33 mouse cellular contexts compared by ENCODE assay signal in genomic region chr1:151494711-151495110, GRCm38 (mm10). TPM values are rescaled to one million over a fixed set of nuclear protein-coding genes. Genes with fewer than 3 reads are reported as not detected.
DNase-seq lines count a peak whose midpoint lies in the region; ATAC-seq and TF ChIP-seq lines count a peak whose summit lies in the region.
"Had no signal": no experiment of that assay in that cellular context is flagged by ENCODE, and none has a peak within 500 bp of the region (broad histone marks: within the 10 kb centered on the region; RNA-seq: fewer than 3 reads in every experiment).

No protein-coding gene starts in this region.

- no peaks in the 10 kb centered on the region for H3K9me3 ChIP-seq in hindbrain, postnatal 0 days (ENCODE audit: low read length)
- H3K9me3 ChIP-seq in hindbrain, embryonic 14.5 days (ENCODE audit: control insufficient read depth, low read length) = no peaks in the 10 kb centered on the region
- H3K9me3 ChIP-seq: heart, embryonic 13.5 days; intestine, embryonic 15.5 days; limb, embryonic 10.5 days; limb, embryonic 15.5 days; liver, embryonic 13.5 days; megakaryocyte, embryonic 14.5 days; midbrain, embryonic 13.5 days had no signal

- 47% methylated on average over 6 of the region's 6 CpGs for WGBS in hindbrain, postnatal 0 days
- 68% methylated on average over 6 of the region's 6 CpGs for WGBS in hindbrain, embryonic 14.5 days

- H3K27me3 ChIP-seq in hindbrain, postnatal 0 days (ENCODE audit: insufficient read depth, low read length) = no peaks in the 10 kb centered on the region
- H3K27me3 ChIP-seq in hindbrain, embryonic 14.5 days (ENCODE audit: control insufficient read depth, insufficient read depth, low read length) = no peaks in the 10 kb centered on the region
- H3K27me3 ChIP-seq: heart, embryonic 13.5 days; intestine, embryonic 15.5 days; limb, embryonic 15.5 days; liver, embryonic 13.5 days; megakaryocyte, embryonic 14.5 days; midbrain, embryonic 13.5 days had no signal

- no peaks in the 10 kb centered on the region for H3K36me3 ChIP-seq in hindbrain, postnatal 0 days (ENCODE audit: insufficient read depth, low read length)
- no peaks in the 10 kb centered on the region for H3K36me3 ChIP-seq in hindbrain, embryonic 14.5 days (replicated peaks; ENCODE audit: control insufficient read depth, insufficient read depth)
- H3K36me3 ChIP-seq: heart, embryonic 13.5 days; intestine, embryonic 15.5 days; limb, embryonic 15.5 days; liver, embryonic 13.5 days had no signal

- TF ChIP-seq POLR2A in brain, embryonic 14.5 days (IDR thresholded peaks at IDR 0.05; ENCODE audit: borderline replicate concordance, extremely low read depth, insufficient read depth, insufficient read length, poor library complexity, severe bottlenecking) = no peak

- no peak overlapping the region for H3K4me2 ChIP-seq in hindbrain, postnatal 0 days (ENCODE audit: low read depth, low read length)
- H3K4me2 ChIP-seq in hindbrain, embryonic 14.5 days (replicated peaks) = no peak overlapping the region
- H3K4me2 ChIP-seq: heart, embryonic 13.5 days; intestine, embryonic 15.5 days; limb, embryonic 15.5 days; liver, embryonic 13.5 days; midbrain, embryonic 13.5 days had no signal

- TF ChIP-seq CTCF in hindbrain, postnatal 0 days (IDR thresholded peaks at IDR 0.05; ENCODE audit: low read depth) = no peak
- no peak for TF ChIP-seq CTCF in brain, embryonic 14.5 days (IDR thresholded peaks at IDR 0.05; ENCODE audit: borderline replicate concordance, extremely low read depth, insufficient read depth, insufficient read length)

- H3K4me1 ChIP-seq in hindbrain, postnatal 0 days (ENCODE audit: insufficient read depth, low read length) = peaks cover 13% of the 10 kb centered on the region
- H3K4me1 ChIP-seq in hindbrain, embryonic 14.5 days (replicated peaks; ENCODE audit: control insufficient read depth, insufficient read depth, low read length) = peaks cover 29% of the 10 kb centered on the region

- no peak overlapping the region for H3K9ac ChIP-seq in hindbrain, postnatal 0 days (replicated peaks; ENCODE audit: low read length)
- H3K9ac ChIP-seq in hindbrain, embryonic 14.5 days = no peak overlapping the region
- H3K9ac ChIP-seq: heart, embryonic 13.5 days; intestine, embryonic 15.5 days; limb, embryonic 15.5 days; liver, embryonic 13.5 days; midbrain, embryonic 13.5 days had no signal

- peak; percentile 8 to 23 for DNase-seq in cerebellum, adult 18-20 months
- DNase-seq in cerebellum, postnatal 4 days (ENCODE audit: low spot score in 2 of 2) = no peak
- DNase-seq in hindbrain, postnatal 0 days (ENCODE audit: low spot score) = peak; percentile 16
- DNase-seq in hindbrain, embryonic 14.5 days (ENCODE audit: low spot score) = no peak
- peak; percentile 36 for DNase-seq in brain, embryonic 14.5 days (ENCODE audit: low read depth)
- peak; percentile 68 to 75 for DNase-seq in cerebellum, postnatal 14 days
- no peak for DNase-seq in urinary bladder, postnatal 10 days (ENCODE audit: low spot score)
- DNase-seq in spleen, postnatal 14 days (ENCODE audit: low spot score in 2 of 2) = no peak
- DNase-seq: adrenal gland, postnatal 14 days; gastrocnemius, adult 2 months; gastrocnemius, postnatal 36 days; heart, adult 2 months; heart, postnatal 10 days; kidney, adult 9 months; kidney, postnatal 10 days; layer of hippocampus, postnatal 36 days; liver, embryonic 13.5 days; lung, adult 18-20 months; lung, postnatal 4 days; right cerebral cortex, postnatal 25 days; thymus, adult 18-20 months; thymus, postnatal 36 days had no signal

- no peak overlapping the region for H3K27ac ChIP-seq in hindbrain, postnatal 0 days
- H3K27ac ChIP-seq in hindbrain, embryonic 14.5 days = no peak overlapping the region
- H3K27ac ChIP-seq: gastrocnemius, adult 2 months; heart, adult 2 months; heart, embryonic 13.5 days; intestine, embryonic 15.5 days; limb, embryonic 10.5 days; limb, embryonic 15.5 days; liver, embryonic 13.5 days; midbrain, embryonic 13.5 days; stomach, postnatal 0 days had no signal

- ATAC-seq in hindbrain, postnatal 0 days = no peak
- ATAC-seq in hindbrain, embryonic 14.5 days (ENCODE audit: low FRiP score) = no peak
- ATAC-seq: CD4-positive, CD25-positive, alpha-beta regulatory T cell, adult 4 months; forebrain, embryonic 16.5 days; hindbrain, embryonic 16.5 days; intestine, embryonic 15.5 days; lung, postnatal 0 days; midbrain, embryonic 13.5 days had no signal

- H3K4me3 ChIP-seq in hindbrain, postnatal 0 days (ENCODE audit: low read length) = no peak overlapping the region
- no peak overlapping the region for H3K4me3 ChIP-seq in hindbrain, embryonic 14.5 days (replicated peaks; ENCODE audit: low read length)
- H3K4me3 ChIP-seq: gastrocnemius, adult 2 months; heart, adult 2 months; heart, embryonic 13.5 days; intestine, embryonic 15.5 days; limb, embryonic 10.5 days; limb, embryonic 15.5 days; liver, embryonic 13.5 days; megakaryocyte, embryonic 14.5 days; midbrain, embryonic 13.5 days had no signal

RNA-seq across cellular contexts. Expression of gene Rnf2, which starts 6.0 kb away (rescaled TPM):
- 53.2 and 63.1 TPM in 2 replicates for total RNA-seq in hindbrain, postnatal 0 days (2014; rRNA removed)
- polyA plus RNA-seq in hindbrain, postnatal 0 days (2015; fragmentation: Nextera tagmentation; extraction: Ambion mirVana) = 64.4 and 67.2 TPM in 2 replicates
- polyA plus RNA-seq in hindbrain, embryonic 14.5 days (2014; fragmentation: Nextera tagmentation; extraction: Ambion mirVana) = 117 and 124 TPM in 2 replicates
- 115 and 116 TPM in 2 replicates for polyA plus RNA-seq in brain, embryonic 14.5 days (2012; rRNA removed)

Comparison
In these comparisons a context has a peak if more than half of its experiments do, and no peak if none do; other contexts are left out.
1. DNase-seq: peak in cerebellum, adult 18-20 months (2 of 2), hindbrain, postnatal 0 days (single experiment), brain, embryonic 14.5 days (single experiment) and cerebellum, postnatal 14 days (2 of 2); none in cerebellum, postnatal 4 days (0 of 2), hindbrain, embryonic 14.5 days (single experiment), urinary bladder, postnatal 10 days (single experiment) and spleen, postnatal 14 days (0 of 2).